Mouse (Mus musculus): ENCODE measurements at regions not wholly inside any gene's neighbourhood (a gene's known extent, or its start where the extent isn't known, plus 50 kb on each side); places are given as distances from the start of the nearest gene placed in this dataset.
A peak's percentile ranks its signal among the peaks of the same experiment; 100 is the strongest.

GRCm38 (mm10) chr12:29391756-29392155 is 136.4 kb upstream of the Myt1l start:
- Histone ChIP-seq H3K4me2 (ENCODE audit: low read depth, low read length) (no peak overlapping the region), H3K4me1 (ENCODE audit: control insufficient read depth, insufficient read depth, low read length) (no peaks in the 10 kb centered on the region), H3K9me3 (replicated peaks; ENCODE audit: control insufficient read depth, low read length) (no peaks in the 10 kb centered on the region), H3K27me3 (ENCODE audit: control insufficient read depth, insufficient read depth, low read length) (no peaks in the 10 kb centered on the region), H3K9ac (replicated peaks; ENCODE audit: low read length) (no peak overlapping the region), H3K4me3 (ENCODE audit: low read depth, low read length) (no peak overlapping the region), H3K27ac (replicated peaks; ENCODE audit: low read depth, low read length) (no peak overlapping the region), H3K36me3 (replicated peaks; ENCODE audit: control insufficient read depth, insufficient read depth, low read depth, low read length) (no peaks in the 10 kb centered on the region)
- WGBS, result 87% methylated on average over 5 of the region's 5 CpGs
- ATAC-seq (replicated peaks; ENCODE audit: insufficient number of reproducible peaks, low FRiP score, low TSS enrichment, low read depth), result no peak
- DNase-seq (ENCODE audit: low spot score), result no peak

GRCm38 (mm10) chr12:29394271-29394670 is 133.9 kb upstream of the Myt1l start:
- Histone ChIP-seq H3K36me3 (replicated peaks; ENCODE audit: control insufficient read depth, insufficient read depth, low read depth, low read length) (no peaks in the 10 kb centered on the region), H3K4me2 (ENCODE audit: low read depth, low read length) (no peak overlapping the region), H3K9ac (replicated peaks; ENCODE audit: low read length) (no peak overlapping the region), H3K27me3 (ENCODE audit: control insufficient read depth, insufficient read depth, low read length) (no peaks in the 10 kb centered on the region), H3K4me1 (ENCODE audit: control insufficient read depth, insufficient read depth, low read length) (no peaks in the 10 kb centered on the region), H3K4me3 (ENCODE audit: low read depth, low read length) (no peak overlapping the region), H3K9me3 (replicated peaks; ENCODE audit: control insufficient read depth, low read length) (no peaks in the 10 kb centered on the region), H3K27ac (replicated peaks; ENCODE audit: low read depth, low read length) (no peak overlapping the region)
- no peak for DNase-seq (ENCODE audit: low spot score)
- 62% methylated on average over 1 of the region's 1 CpGs for WGBS
- ATAC-seq (replicated peaks; ENCODE audit: insufficient number of reproducible peaks, low FRiP score, low TSS enrichment, low read depth), result no peak

GRCm38 (mm10) chr12:29394881-29395280 is 133.3 kb upstream of the Myt1l start:
- 59% methylated on average over 6 of the region's 6 CpGs for WGBS
- no peak overlapping the region for H3K4me2 ChIP-seq (ENCODE audit: low read depth, low read length)
- no peak overlapping the region for H3K9ac ChIP-seq (replicated peaks; ENCODE audit: low read length)
- H3K27me3 ChIP-seq (ENCODE audit: control insufficient read depth, insufficient read depth, low read length), result no peaks in the 10 kb centered on the region
- H3K4me1 ChIP-seq (ENCODE audit: control insufficient read depth, insufficient read depth, low read length), result no peaks in the 10 kb centered on the region
- no peak overlapping the region for H3K27ac ChIP-seq (replicated peaks; ENCODE audit: low read depth, low read length)
- H3K4me3 ChIP-seq (ENCODE audit: low read depth, low read length), result no peak overlapping the region
- no peaks in the 10 kb centered on the region for H3K36me3 ChIP-seq (replicated peaks; ENCODE audit: control insufficient read depth, insufficient read depth, low read depth, low read length)
- ATAC-seq (replicated peaks; ENCODE audit: insufficient number of reproducible peaks, low FRiP score, low TSS enrichment, low read depth) (no peak), DNase-seq (ENCODE audit: low spot score) (peak; percentile 6)
- no peaks in the 10 kb centered on the region for H3K9me3 ChIP-seq (replicated peaks; ENCODE audit: control insufficient read depth, low read length)

- 87% methylated on average over 14 of the region's 14 CpGs for WGBS
- H3K4me1 ChIP-seq (ENCODE audit: control insufficient read depth, insufficient read depth, low read length), result no peaks in the 10 kb centered on the region
- H3K9ac ChIP-seq (replicated peaks; ENCODE audit: low read length), result no peak overlapping the region
- H3K4me3 ChIP-seq (ENCODE audit: low read depth, low read length), result no peak overlapping the region
- DNase-seq (ENCODE audit: low spot score), result no peak
- ATAC-seq (replicated peaks; ENCODE audit: insufficient number of reproducible peaks, low FRiP score, low TSS enrichment, low read depth), result no peak
- H3K27me3 ChIP-seq (ENCODE audit: control insufficient read depth, insufficient read depth, low read length), result no peaks in the 10 kb centered on the region
- H3K36me3 ChIP-seq (replicated peaks; ENCODE audit: control insufficient read depth, insufficient read depth, low read depth, low read length), result no peaks in the 10 kb centered on the region
- no peaks in the 10 kb centered on the region for H3K9me3 ChIP-seq (replicated peaks; ENCODE audit: control insufficient read depth, low read length)
- H3K27ac ChIP-seq (replicated peaks; ENCODE audit: low read depth, low read length), result no peak overlapping the region
- no peak overlapping the region for H3K4me2 ChIP-seq (ENCODE audit: low read depth, low read length)
Observed at GRCm38 (mm10) chr12:29395401-29395982, 132.7 kb upstream of the Myt1l start.

- Histone ChIP-seq H3K9ac (replicated peaks; ENCODE audit: low read length) (no peak overlapping the region), H3K27me3 (ENCODE audit: control insufficient read depth, insufficient read depth, low read length) (no peaks in the 10 kb centered on the region), H3K4me3 (ENCODE audit: low read depth, low read length) (no peak overlapping the region), H3K27ac (replicated peaks; ENCODE audit: low read depth, low read length) (no peak overlapping the region), H3K36me3 (replicated peaks; ENCODE audit: control insufficient read depth, insufficient read depth, low read depth, low read length) (no peaks in the 10 kb centered on the region), H3K4me2 (ENCODE audit: low read depth, low read length) (no peak overlapping the region), H3K4me1 (ENCODE audit: control insufficient read depth, insufficient read depth, low read length) (no peaks in the 10 kb centered on the region), H3K9me3 (replicated peaks; ENCODE audit: control insufficient read depth, low read length) (no peaks in the 10 kb centered on the region)
- WGBS, result 25% methylated on average over 1 of the region's 1 CpGs
- ATAC-seq (replicated peaks; ENCODE audit: insufficient number of reproducible peaks, low FRiP score, low TSS enrichment, low read depth), result no peak
- no peak for DNase-seq (ENCODE audit: low spot score)
Observed at GRCm38 (mm10) chr12:29404434-29404833, 123.8 kb upstream of the Myt1l start.

GRCm38 (mm10) chr12:29409336-29410055 is 118.7 kb upstream of the Myt1l start:
- H3K4me1 ChIP-seq (ENCODE audit: control insufficient read depth, insufficient read depth, low read length), result no peaks in the 10 kb centered on the region
- 86% methylated on average over 8 of the region's 8 CpGs for WGBS
- H3K27me3 ChIP-seq (ENCODE audit: control insufficient read depth, insufficient read depth, low read length), result no peaks in the 10 kb centered on the region
- H3K27ac ChIP-seq (replicated peaks; ENCODE audit: low read depth, low read length), result no peak overlapping the region
- H3K36me3 ChIP-seq (replicated peaks; ENCODE audit: control insufficient read depth, insufficient read depth, low read depth, low read length), result no peaks in the 10 kb centered on the region
- no peak overlapping the region for H3K9ac ChIP-seq (replicated peaks; ENCODE audit: low read length)
- H3K4me2 ChIP-seq (ENCODE audit: low read depth, low read length), result no peak overlapping the region
- H3K4me3 ChIP-seq (ENCODE audit: low read depth, low read length), result no peak overlapping the region
- no peak for ATAC-seq (replicated peaks; ENCODE audit: insufficient number of reproducible peaks, low FRiP score, low TSS enrichment, low read depth)
- H3K9me3 ChIP-seq (replicated peaks; ENCODE audit: control insufficient read depth, low read length), result no peaks in the 10 kb centered on the region
- no peak for DNase-seq (ENCODE audit: low spot score)

- no peak for ATAC-seq (replicated peaks; ENCODE audit: insufficient number of reproducible peaks, low FRiP score, low TSS enrichment, low read depth)
- Histone ChIP-seq H3K4me2 (ENCODE audit: low read depth, low read length) (no peak overlapping the region), H3K27me3 (ENCODE audit: control insufficient read depth, insufficient read depth, low read length) (no peaks in the 10 kb centered on the region), H3K9ac (replicated peaks; ENCODE audit: low read length) (no peak overlapping the region), H3K4me1 (ENCODE audit: control insufficient read depth, insufficient read depth, low read length) (no peaks in the 10 kb centered on the region), H3K4me3 (ENCODE audit: low read depth, low read length) (no peak overlapping the region), H3K36me3 (replicated peaks; ENCODE audit: control insufficient read depth, insufficient read depth, low read depth, low read length) (no peaks in the 10 kb centered on the region), H3K9me3 (replicated peaks; ENCODE audit: control insufficient read depth, low read length) (no peaks in the 10 kb centered on the region), H3K27ac (replicated peaks; ENCODE audit: low read depth, low read length) (no peak overlapping the region)
- 91% methylated on average over 3 of the region's 3 CpGs for WGBS
- no peak for DNase-seq (ENCODE audit: low spot score)
Observed at GRCm38 (mm10) chr12:29433936-29434335, 94.2 kb upstream of the Myt1l start.

- WGBS, result 80% methylated on average over 11 of the region's 11 CpGs
- H3K9ac ChIP-seq (replicated peaks; ENCODE audit: low read length), result no peak overlapping the region
- no peaks in the 10 kb centered on the region for H3K9me3 ChIP-seq (replicated peaks; ENCODE audit: control insufficient read depth, low read length)
- H3K4me1 ChIP-seq (ENCODE audit: control insufficient read depth, insufficient read depth, low read length), result no peaks in the 10 kb centered on the region
- ATAC-seq (replicated peaks; ENCODE audit: insufficient number of reproducible peaks, low FRiP score, low TSS enrichment, low read depth) (no peak), DNase-seq (ENCODE audit: low spot score) (no peak)
- no peaks in the 10 kb centered on the region for H3K27me3 ChIP-seq (ENCODE audit: control insufficient read depth, insufficient read depth, low read length)
- H3K27ac ChIP-seq (replicated peaks; ENCODE audit: low read depth, low read length), result no peak overlapping the region
- no peak overlapping the region for H3K4me2 ChIP-seq (ENCODE audit: low read depth, low read length)
- no peaks in the 10 kb centered on the region for H3K36me3 ChIP-seq (replicated peaks; ENCODE audit: control insufficient read depth, insufficient read depth, low read depth, low read length)
- no peak overlapping the region for H3K4me3 ChIP-seq (ENCODE audit: low read depth, low read length)
Observed at GRCm38 (mm10) chr12:29439343-29440019, 88.7 kb upstream of the Myt1l start.

Measured in embryonic facial prominence, embryonic 11.5 days (tissue).